Mouse (Mus musculus) layer of hippocampus, adult 9-10 months (tissue): Measurements from ENCODE around the gene Slc6a16.

Experiments used
- DNase-seq: peaks from one replicate; pipeline ENCODE4 v3.0.0; 2022; ENCODE audit warnings: low spot score

Slc6a16 gene

GRCm38 (mm10) chr7:45216442-45217183 is 24.3 kb upstream of the Slc6a16 start:
- DNase-seq: no peak

DNA sequence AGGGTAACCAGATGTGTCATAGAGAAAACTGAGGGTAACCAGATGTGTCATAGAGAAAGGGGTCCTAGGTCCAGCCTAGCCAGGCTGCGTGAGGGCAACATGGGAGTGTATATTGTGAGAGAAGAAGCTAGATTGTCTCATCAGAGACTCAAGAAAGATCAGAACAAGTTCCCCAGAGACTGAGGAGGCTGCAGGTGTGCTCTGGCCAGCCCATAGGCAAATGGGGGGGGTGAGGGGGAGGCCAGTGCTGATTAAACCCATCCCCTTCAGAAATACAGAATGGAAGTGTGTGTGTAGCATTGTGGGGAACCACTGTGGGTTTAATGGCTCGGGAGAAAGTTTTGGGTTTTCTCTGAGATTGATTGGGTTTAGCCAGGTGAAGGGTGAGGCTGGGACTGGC is 19.2 kb upstream of the Slc6a16 start:
- DNase-seq: no peak

- no peak for DNase-seq
Observed at GRCm38 (mm10) chr7:45224826-45225225, 16.1 kb upstream of the Slc6a16 start.

GRCm38 (mm10) chr7:45226421-45226820 is 14.5 kb upstream of the Slc6a16 start:
- no peak for DNase-seq

GRCm38 (mm10) chr7:45228548-45228947 is 12.3 kb upstream of the Slc6a16 start:
- no peak for DNase-seq

DNA sequence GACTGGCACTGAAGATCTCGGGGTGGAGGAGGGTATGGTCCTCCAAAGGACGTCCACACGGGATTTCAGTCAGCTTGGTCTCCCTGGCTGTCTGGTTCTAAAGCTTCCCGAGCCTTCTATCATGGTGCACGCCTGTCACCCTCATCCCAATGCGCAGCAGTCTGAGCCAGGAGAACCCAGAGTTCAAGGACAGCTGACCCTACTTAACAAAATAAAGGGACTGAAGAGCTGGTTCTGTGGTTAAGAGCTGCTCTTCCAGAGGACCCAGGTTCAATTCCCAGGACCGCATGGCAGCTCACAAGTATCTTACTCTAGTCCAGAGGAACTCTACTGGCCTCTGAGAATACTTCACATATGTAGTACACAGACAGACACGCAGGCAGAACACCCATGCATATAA is 11.8 kb upstream of the Slc6a16 start:
- no peak for DNase-seq

DNA sequence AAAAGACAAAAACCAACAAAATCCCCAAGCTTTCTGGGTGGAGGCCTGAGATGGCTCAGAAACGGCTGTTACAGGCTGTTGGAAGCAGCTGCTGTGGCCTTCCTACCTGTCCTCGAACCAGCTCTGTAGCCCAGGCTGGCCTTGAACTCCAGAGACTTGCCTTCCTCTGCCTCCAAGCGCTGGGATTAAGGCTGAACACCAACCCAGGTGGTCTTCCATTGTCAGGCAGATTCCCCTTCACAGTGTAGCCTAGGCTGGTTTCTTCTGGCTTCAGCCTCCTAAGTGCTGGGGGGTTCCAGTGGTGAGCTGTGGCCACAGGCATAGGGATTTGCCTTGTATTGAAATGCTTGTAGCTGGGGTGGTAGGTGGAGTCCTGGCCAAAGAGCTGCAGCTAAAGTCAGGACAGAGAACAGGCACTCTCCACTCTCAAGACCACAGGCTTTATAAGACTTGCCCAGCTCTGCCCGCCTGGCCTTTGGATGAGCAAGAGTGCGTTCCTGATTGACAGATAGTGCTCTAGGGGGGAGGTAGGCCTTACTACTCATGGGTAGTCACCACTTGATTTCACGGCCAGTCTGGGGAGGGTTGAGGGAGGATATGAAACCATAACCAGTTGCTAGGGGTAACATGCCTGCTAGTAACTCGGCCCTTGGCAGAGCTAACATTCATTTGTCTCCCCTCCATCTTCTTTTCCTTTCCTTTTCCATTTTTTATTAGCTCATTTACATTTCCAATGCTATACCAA is 11.3 kb upstream of the Slc6a16 start:
- no peak for DNase-seq

DNA sequence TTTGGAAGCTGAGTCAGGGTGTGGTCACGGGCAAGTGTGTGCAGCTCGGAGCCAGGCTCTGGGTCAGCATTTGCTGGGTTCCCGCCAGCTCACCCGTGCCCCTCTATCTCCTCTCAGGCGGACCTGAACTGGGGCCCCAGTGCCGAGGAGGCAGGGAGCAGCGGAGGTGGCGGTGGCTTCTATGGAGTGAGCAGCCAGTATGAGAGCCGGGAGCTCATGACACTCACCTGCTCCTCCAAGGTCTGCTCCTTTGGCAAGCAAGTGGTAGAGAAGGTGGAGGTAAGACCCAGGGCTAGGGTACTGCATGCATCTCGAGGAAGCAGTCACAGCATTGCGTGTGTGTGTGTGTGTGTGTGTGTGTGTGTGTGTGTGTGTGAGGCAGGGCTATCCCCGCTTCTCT is 9.7 kb upstream of the Slc6a16 start:
- no peak for DNase-seq

- no peak for DNase-seq
Observed at GRCm38 (mm10) chr7:45231941-45232340, 8.9 kb upstream of the Slc6a16 start.

- DNase-seq: no peak
Observed at GRCm38 (mm10) chr7:45232716-45233465, 8.0 kb upstream of the Slc6a16 start.

DNA sequence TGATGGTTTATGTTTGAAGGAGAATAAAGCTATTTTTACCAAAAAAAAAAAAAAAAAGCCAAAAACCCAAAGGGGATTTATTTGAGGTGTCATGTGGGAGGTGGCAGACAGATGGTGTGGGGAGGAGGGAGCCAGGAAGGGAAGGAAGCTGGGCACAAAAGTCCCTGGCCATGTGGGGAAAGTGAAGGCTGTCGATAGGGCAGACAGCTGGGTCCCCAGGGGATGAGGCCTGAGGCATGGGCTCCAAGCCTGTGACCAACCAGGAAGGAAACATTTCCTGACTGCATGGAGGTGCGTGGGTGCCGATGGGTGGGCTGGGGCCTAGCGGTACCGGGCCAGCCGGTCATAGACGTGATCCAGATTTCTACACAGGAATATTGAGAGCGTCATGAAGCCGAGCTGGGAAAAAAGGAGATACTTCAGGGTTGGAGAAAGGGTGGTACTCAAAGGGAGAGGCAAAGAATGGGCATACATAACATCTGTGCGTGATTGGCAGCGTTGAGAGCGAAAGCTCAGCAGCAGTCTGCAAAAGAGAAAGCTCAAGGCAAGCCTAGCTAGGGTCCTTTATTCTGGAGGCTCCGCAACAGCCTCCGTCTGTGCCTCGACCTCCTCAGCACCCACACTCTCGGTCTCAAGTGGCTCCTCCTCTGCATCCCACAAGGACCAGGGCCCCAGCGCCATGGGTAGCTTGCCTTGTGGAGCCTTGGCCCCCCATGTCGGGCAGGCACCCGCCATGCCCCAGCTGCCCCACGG is 7.1 kb upstream of the Slc6a16 start:
- peak; percentile 42 for DNase-seq

DNA sequence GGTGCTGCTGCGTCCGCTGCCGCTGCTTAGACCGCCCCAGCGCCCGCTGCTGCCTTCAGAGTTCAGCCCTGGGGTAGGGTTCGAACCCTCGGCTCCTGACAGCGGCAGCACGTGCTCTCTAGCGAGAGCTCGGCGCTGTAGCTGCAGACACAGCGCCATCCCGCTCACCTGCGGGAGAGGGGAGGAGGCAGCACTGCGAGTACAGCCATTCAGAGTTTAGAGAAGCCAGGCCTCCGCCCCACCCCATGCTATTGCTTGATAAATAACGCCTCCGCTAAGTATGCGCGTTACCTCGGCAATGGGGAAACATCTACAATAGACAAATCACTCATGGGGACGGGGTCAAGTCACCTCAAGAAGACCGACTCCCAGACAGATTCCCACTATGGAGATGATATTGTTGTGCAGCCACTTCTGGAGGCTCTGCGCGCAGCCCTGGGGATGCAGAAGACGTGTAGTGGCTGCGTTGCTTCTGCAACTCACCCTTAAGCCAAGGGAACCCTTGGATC is 6.5 kb upstream of the Slc6a16 start:
- no peak for DNase-seq

- DNase-seq: no peak
Observed at GRCm38 (mm10) chr7:45234922-45235571, 5.8 kb upstream of the Slc6a16 start.

- no peak for DNase-seq
Observed at GRCm38 (mm10) chr7:45235656-45236180, 5.2 kb upstream of the Slc6a16 start.

GRCm38 (mm10) chr7:45237747-45238699 is 2.9 kb upstream of the Slc6a16 start:
- DNase-seq: no peak

- no peak for DNase-seq
Observed at GRCm38 (mm10) chr7:45238723-45239496, 2.0 kb upstream of the Slc6a16 start, which contains the start of gene Cd37. Cd37 (minus strand) TSS chr7:45239115.

- DNase-seq: no peak
Observed at GRCm38 (mm10) chr7:45240109-45240508, 776 bp upstream of the Slc6a16 start.

GRCm38 (mm10) chr7:45241389-45241749 is 484 bp downstream of the Slc6a16 start:
- DNase-seq: no peak

DNA sequence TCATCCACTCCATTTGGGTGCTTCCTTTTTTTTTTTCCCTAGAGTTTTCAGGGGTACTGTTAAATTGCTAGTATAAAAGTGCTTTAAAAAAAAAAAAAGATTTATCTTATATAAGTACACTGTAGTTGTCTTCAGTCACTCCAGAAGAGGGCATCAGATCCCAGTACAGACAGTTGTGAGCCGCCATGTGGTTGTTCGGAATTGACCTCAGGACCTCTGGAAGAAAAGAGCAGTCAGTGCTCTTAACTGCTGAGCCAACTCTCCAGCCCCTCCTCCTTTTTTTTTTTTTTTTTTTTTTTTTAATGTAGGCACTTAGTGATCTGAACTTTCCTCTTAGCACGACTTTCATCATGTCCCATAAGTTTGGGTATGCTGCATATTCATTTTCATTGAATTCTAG is 6.8 kb downstream of the Slc6a16 start:
- DNase-seq: no peak
